Mouse (Mus musculus): Measurements from ENCODE around the gene Trim28. TPM values are rescaled to one million over a fixed set of nuclear protein-coding genes. Genes with fewer than 3 reads are reported as not detected.
A peak's percentile ranks its signal among the peaks of the same experiment; 100 is the strongest.

The Trim28 gene
- polyA plus RNA-seq, 1 experiment from 2014 or later: 511 TPM

DNA sequence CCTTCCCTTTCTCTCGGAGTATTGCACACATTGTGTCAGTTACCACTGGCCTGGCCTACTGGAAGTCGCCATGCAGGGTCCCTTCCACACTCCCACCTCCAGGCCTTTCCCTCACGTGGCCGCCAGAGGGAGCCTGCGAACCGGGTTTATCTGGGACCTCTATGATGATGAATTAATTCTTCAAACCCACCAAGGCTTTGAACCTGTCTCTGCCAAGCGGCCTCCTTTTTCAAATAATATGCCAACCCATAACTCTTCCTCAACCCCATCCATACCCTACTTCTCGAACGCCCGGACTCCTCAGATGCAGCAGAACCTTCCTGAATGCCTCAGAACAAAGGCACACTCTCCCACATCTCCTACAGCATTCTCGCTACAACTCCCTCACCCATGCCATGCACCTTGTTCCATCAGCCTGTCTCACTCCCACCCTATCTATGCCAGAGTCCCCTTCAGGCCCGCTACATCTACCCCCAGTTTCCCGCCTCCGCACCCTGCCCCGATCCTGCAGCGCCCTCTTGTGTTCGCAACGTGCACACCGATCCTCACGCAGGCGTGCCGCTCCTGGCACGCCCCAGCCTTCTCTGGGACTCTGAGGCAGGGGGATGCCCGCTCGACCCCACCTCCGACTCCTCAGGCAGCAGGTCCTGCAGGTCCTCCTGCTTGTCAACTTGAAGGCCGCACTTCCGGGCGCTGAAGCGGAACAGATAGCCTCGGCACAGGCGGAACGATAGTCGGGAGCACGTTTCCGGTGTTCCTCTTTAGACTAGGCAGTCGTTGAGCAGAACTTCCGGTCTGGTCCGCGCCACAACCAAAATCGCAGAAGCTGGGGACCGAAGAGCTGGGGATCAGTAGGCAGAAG, 10.5 kb downstream of the Trim28 start:
- ATAC-seq (ENCODE audit: insufficient read depth) (peak; percentile 90), DNase-seq (peak; percentile 98)
- Histone ChIP-seq H3K9me3 (ENCODE audit: low read depth, low read length) (no peaks in the 10 kb centered on the region), H3K27me3 (ENCODE audit: insufficient read depth, low read length) (no peaks in the 10 kb centered on the region), H3K9ac (peak overlapping the region; percentile 72), H3K4me1 (ENCODE audit: insufficient read depth) (no peaks in the 10 kb centered on the region), H3K36me3 (ENCODE audit: insufficient read depth) (peaks cover 37% of the 10 kb centered on the region), H3K4me3 (ENCODE audit: low read depth, low read length) (peak overlapping the region; percentile 63), H3K27ac (ENCODE audit: low read depth) (peak overlapping the region; percentile 96), H3K4me2 (peak overlapping the region; percentile 91)
- peak; percentile 92 for TF ChIP-seq CTCF (IDR thresholded peaks at IDR 0.05; ENCODE audit: low read depth)
- WGBS: under 1% methylated on average over 42 of the region's 42 CpGs

DNA sequence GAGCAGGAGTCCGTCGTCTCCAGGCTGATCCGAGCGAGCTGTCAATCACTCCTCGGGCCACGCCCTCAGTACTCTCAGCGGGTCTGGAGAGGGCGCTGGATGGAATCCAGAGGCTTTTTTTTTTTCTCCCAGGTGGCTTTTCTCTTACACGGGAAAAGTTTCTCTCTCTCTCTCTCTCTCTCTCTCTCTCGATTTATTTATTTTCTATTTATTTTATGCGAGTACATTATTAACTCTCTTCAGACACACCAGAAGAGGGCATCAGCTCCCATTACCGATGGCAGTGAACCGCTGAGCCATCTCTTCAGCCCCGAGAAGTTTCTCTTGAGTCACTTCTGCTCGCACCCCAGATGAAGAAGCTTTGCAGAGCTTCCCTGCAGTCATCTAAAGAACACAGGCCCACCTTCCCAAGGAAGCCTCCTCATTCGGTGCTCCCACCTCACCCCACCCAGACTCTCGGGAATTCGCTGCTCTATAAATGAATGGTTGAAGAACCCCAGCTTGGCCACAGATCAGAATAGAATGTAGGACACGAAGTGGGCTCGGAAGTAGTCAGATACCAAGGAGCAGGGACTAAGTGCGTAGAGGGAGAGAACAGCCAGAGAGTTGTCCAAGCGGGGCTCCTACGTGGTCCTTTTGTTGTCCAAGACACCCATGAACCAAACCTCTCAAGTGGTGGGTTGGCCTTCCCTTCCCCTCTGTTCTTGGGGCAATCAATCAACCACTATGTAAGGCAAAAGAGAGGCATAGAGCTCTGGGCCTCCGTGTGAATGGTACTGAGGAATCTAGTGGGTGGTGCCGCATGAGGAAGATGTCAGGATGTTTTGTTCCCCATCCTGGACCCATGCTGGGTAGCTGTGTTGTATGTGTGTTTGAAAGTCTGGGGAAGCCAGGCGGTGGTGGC, 11.3 kb downstream of the Trim28 start, which contains the start of gene Zbtb45:
TSS of gene Zbtb45 (minus strand) at position 30 of the 904 bp plus-strand sequence.
- H3K27me3 ChIP-seq (ENCODE audit: insufficient read depth, low read length): no peaks in the 10 kb centered on the region
- no peak; the same call in 1 of the 2 replicates for ATAC-seq (ENCODE audit: insufficient read depth)
- no peak for DNase-seq

DNA sequence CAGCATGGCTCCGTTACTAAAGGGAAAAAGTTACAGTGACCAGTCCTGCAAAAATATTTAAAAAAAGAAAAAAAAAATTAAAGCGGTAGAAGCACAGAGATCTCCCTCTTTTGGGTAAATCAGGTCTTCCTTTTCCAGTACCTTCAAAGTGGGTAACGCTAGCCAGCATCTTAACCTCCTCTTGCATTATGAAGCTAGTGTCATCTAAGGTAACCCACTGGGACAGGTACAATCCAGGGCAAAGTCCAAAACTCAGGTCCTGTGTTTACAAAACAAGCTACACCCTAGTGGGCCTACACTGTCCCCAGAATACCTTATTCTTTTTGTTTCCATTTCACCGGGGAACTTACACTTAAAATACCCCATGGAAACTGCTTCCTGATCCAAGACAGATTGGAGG, 14.8 kb downstream of the Trim28 start:
- TF ChIP-seq CTCF (IDR thresholded peaks at IDR 0.05; ENCODE audit: low read depth): no peak
- 65% methylated on average over 4 of the region's 4 CpGs for WGBS
- no peak overlapping the region for H3K4me2 ChIP-seq
- H3K4me1 ChIP-seq (ENCODE audit: insufficient read depth): no peaks in the 10 kb centered on the region
- no peak for DNase-seq
- no peaks in the 10 kb centered on the region for H3K9me3 ChIP-seq (ENCODE audit: low read depth, low read length)
- no peak overlapping the region for H3K27ac ChIP-seq (ENCODE audit: low read depth)
- H3K36me3 ChIP-seq (ENCODE audit: insufficient read depth): no peaks in the 10 kb centered on the region
- H3K27me3 ChIP-seq (ENCODE audit: insufficient read depth, low read length): no peaks in the 10 kb centered on the region
- no peak overlapping the region for H3K4me3 ChIP-seq (ENCODE audit: low read depth, low read length)
- ATAC-seq (ENCODE audit: insufficient read depth): no peak
- no peak overlapping the region for H3K9ac ChIP-seq

More for the DNA sequence above, 11.3 kb downstream of the Trim28 start, which contains the start of gene Zbtb45:
- Histone ChIP-seq H3K4me3 (ENCODE audit: low read depth, low read length) (peak within 1 kb of the TSS; percentile 63), H3K36me3 (ENCODE audit: insufficient read depth) (peaks cover 29% of the 10 kb centered on the region), H3K9ac (peak within 1 kb of the TSS; percentile 72), H3K4me2 (peak within 1 kb of the TSS; percentile 91), H3K9me3 (ENCODE audit: low read depth, low read length) (no peaks in the 10 kb centered on the region), H3K27ac (ENCODE audit: low read depth) (peak within 1 kb of the TSS; percentile 96), H3K4me1 (ENCODE audit: insufficient read depth) (no peaks in the 10 kb centered on the region)
- 12% methylated on average over 26 of the region's 26 CpGs for WGBS
- no peak for TF ChIP-seq CTCF (IDR thresholded peaks at IDR 0.05; ENCODE audit: low read depth)

DNA sequence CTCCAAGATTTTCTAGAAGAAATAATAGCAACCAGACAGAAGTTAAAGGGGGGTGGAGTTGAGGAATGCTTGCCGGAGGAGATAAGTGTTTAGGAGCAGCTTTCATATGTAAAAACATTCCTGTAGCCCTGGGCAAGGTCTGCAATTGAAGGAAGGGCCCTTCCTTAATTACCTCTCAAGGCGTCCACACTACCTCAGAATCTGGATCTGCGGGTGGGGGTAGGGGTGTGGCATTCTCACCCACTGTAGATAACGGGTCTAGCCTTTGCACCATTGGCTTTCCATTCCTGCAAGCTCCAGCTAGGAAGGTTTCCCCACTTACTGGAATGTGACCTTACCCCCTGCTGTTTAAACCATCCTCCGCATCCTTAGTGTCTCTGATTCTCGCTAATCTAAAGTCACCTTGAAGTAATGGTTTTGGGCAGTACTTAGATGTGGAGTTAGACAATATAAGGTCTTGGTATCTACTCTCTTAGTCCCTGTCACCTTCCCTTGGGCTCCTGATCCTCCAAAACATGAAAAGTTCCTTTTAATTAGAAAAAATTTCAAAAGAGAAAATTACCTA, 15.4 kb downstream of the Trim28 start:
- no peak overlapping the region for H3K4me2 ChIP-seq
- no peak for DNase-seq
- no peak for ATAC-seq (ENCODE audit: insufficient read depth)
- WGBS: 44% methylated on average over 6 of the region's 6 CpGs
- H3K4me3 ChIP-seq (ENCODE audit: low read depth, low read length): no peak overlapping the region
- no peaks in the 10 kb centered on the region for H3K27me3 ChIP-seq (ENCODE audit: insufficient read depth, low read length)
- TF ChIP-seq CTCF (IDR thresholded peaks at IDR 0.05; ENCODE audit: low read depth): no peak
- no peaks in the 10 kb centered on the region for H3K4me1 ChIP-seq (ENCODE audit: insufficient read depth)
- H3K36me3 ChIP-seq (ENCODE audit: insufficient read depth): no peaks in the 10 kb centered on the region
- H3K9ac ChIP-seq: no peak overlapping the region
- no peak overlapping the region for H3K27ac ChIP-seq (ENCODE audit: low read depth)
- H3K9me3 ChIP-seq (ENCODE audit: low read depth, low read length): no peaks in the 10 kb centered on the region

DNA sequence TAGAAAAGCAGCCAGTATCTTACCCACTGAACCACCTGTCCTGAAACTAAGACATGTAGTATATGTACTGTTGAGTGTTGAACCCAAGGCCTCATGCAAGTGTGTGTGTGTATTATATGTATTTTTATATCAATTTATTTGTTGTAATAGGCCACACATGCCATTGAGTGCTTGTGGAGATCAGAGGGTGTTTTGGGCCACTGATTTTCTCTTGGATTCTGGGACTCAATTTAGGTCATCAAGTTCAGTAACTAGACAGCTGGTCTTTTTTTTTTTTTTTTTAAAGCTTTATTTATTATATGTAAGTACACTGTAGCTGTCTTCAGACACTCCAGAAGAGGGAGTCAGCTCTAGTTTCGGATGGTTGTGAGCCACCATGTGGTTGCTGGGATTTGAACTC, 16.3 kb downstream of the Trim28 start:
- Histone ChIP-seq H3K4me3 (ENCODE audit: low read depth, low read length) (no peak overlapping the region), H3K9me3 (ENCODE audit: low read depth, low read length) (no peaks in the 10 kb centered on the region), H3K4me2 (no peak overlapping the region), H3K36me3 (ENCODE audit: insufficient read depth) (no peaks in the 10 kb centered on the region), H3K27me3 (ENCODE audit: insufficient read depth, low read length) (no peaks in the 10 kb centered on the region), H3K9ac (no peak overlapping the region), H3K4me1 (ENCODE audit: insufficient read depth) (no peaks in the 10 kb centered on the region), H3K27ac (ENCODE audit: low read depth) (no peak overlapping the region)
- TF ChIP-seq CTCF (IDR thresholded peaks at IDR 0.05; ENCODE audit: low read depth): no peak
- no peak for DNase-seq
- ATAC-seq (ENCODE audit: insufficient read depth): no peak
- 88% methylated on average over 1 of the region's 1 CpGs for WGBS

DNA sequence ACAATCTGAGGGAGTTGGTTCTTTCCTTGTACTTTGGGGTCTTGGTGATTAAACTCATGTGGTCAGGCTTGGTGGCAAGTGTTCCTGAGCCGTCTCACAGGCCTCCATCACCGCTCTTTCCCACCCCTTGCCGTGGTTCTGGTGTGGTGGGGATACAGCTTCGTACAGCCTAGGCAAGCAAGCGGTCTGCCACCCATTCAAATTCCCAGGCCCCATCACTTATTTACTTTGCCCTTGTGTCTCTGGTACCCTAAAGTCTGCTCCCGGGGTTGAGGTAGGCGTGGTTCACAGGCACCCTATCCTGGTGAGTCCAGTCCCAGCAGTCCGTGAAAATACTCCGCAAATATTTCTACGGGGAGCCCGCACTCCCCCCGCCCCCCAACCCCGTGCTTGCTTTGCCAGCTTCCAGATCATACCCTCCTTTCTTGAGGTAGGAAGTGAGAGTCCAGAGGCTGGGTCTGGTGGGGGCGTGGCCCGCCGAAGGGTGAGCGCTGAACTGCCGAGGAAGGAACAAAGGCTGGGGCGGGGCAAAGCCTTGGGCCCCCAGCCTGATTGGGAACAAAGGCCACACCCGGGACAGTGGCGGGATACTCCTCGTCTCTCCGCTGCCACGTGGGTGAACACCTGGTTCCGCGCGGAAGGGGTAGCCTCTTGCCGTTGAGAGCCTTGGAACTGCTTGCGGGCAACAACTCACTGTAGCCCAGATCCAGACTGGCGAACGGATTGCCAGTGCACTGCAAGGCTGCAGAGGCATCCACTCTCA, 24.0 kb downstream of the Trim28 start:
- H3K9ac ChIP-seq: peak overlapping the region; percentile 96
- H3K36me3 ChIP-seq (ENCODE audit: insufficient read depth): peaks cover 30% of the 10 kb centered on the region
- H3K27me3 ChIP-seq (ENCODE audit: insufficient read depth, low read length): no peaks in the 10 kb centered on the region
- no peak for TF ChIP-seq CTCF (IDR thresholded peaks at IDR 0.05; ENCODE audit: low read depth)
- 3% methylated on average over 31 of the region's 31 CpGs for WGBS
- H3K4me3 ChIP-seq (ENCODE audit: low read depth, low read length): peak overlapping the region; percentile 96
- H3K4me2 ChIP-seq: peak overlapping the region; percentile 83
- no peaks in the 10 kb centered on the region for H3K9me3 ChIP-seq (ENCODE audit: low read depth, low read length)
- H3K27ac ChIP-seq (ENCODE audit: low read depth): peak overlapping the region; percentile 99
- no peaks in the 10 kb centered on the region for H3K4me1 ChIP-seq (ENCODE audit: insufficient read depth)
- peak; percentile 72 for ATAC-seq (ENCODE audit: insufficient read depth)
- DNase-seq: peak; percentile 94
